Mouse (Mus musculus) myocyte (in vitro differentiated cells): Measurements from ENCODE around the gene Fbxw8. TPM values are rescaled to one million over a fixed set of nuclear protein-coding genes. Genes with fewer than 3 reads are reported as not detected.

Experiments
- H3K27me3 ChIP-seq: one replicate; pipeline ENCODE4 v1.6.1; 2011; ENCODE audit not compliant: control insufficient read depth, insufficient read depth, insufficient read length
- H3K36me3 ChIP-seq: one replicate; pipeline ENCODE4 v1.6.1; 2011; ENCODE audit not compliant: control insufficient read depth, insufficient read depth
- H3K4me2 ChIP-seq: one replicate; pipeline ENCODE4 v1.6.1; 2011; ENCODE audit warnings: low read depth, control low read depth
- H3K4me3 ChIP-seq: one replicate; pipeline ENCODE4 v1.5.1; 2011; ENCODE audit warnings: mild to moderate bottlenecking, control low read depth, moderate library complexity
- H3K79me2 ChIP-seq: one replicate; pipeline ENCODE4 v1.6.1; 2011; ENCODE audit not compliant: control insufficient read depth, insufficient read depth
- H3ac ChIP-seq: one replicate; pipeline ENCODE4 v1.6.1; 2011; ENCODE audit not compliant: control insufficient read depth, insufficient read length
- CEBPB ChIP-seq: IDR thresholded peaks from 2 replicates; pipeline ENCODE4 v1.6.1; 2011; ENCODE audit warnings: mild to moderate bottlenecking, moderate library complexity; ENCODE audit not compliant: poor library complexity, insufficient read depth, severe bottlenecking
- E2F4 ChIP-seq: IDR thresholded peaks from one replicate; pipeline ENCODE4 v1.6.1; 2011; ENCODE audit warnings: mild to moderate bottlenecking, control low read depth, moderate library complexity; ENCODE audit not compliant: insufficient read depth
- MAX ChIP-seq: IDR thresholded peaks from one replicate; pipeline ENCODE4 v1.6.1; 2011; ENCODE audit warnings: low read depth, mild to moderate bottlenecking, control low read depth
- MYOD1 ChIP-seq, 3 experiments: IDR thresholded peaks; one replicate each; pipeline ENCODE4 v1.6.1; 2011; ENCODE audit warnings: control low read depth in 2 of 3, low read depth in 2 of 3, mild to moderate bottlenecking in 2 of 3, moderate library complexity in 1 of 3; ENCODE audit not compliant: insufficient read length in 2 of 3, control insufficient read depth in 1 of 3
- MYOG ChIP-seq, 3 experiments: IDR thresholded peaks; one replicate each; pipeline ENCODE4 v1.6.1; 2011; ENCODE audit warnings: control low read depth in 2 of 3, low read depth in 2 of 3, mild to moderate bottlenecking in 2 of 3; ENCODE audit not compliant: insufficient read length in 2 of 3, control insufficient read depth in 1 of 3, insufficient read depth in 1 of 3
- POLR2A ChIP-seq: IDR thresholded peaks from one replicate; pipeline ENCODE4 v1.6.1; 2011; ENCODE audit warnings: low read depth, mild to moderate bottlenecking, control low read depth, moderate library complexity; ENCODE audit not compliant: insufficient read length
- POLR2AphosphoS2 ChIP-seq: IDR thresholded peaks from one replicate; pipeline ENCODE4 v1.6.1; 2011; ENCODE audit warnings: low read depth, control low read depth; ENCODE audit not compliant: insufficient read length
- REST ChIP-seq: IDR thresholded peaks from one replicate; pipeline ENCODE4 v1.6.1; 2011; ENCODE audit warnings: mild to moderate bottlenecking, control low read depth, moderate library complexity; ENCODE audit not compliant: insufficient read depth, insufficient read length
- SRF ChIP-seq: IDR thresholded peaks from one replicate; pipeline ENCODE4 v1.6.1; 2011; ENCODE audit warnings: low read depth; ENCODE audit not compliant: control insufficient read depth, insufficient read length
- TCF12 ChIP-seq: IDR thresholded peaks from one replicate; pipeline ENCODE4 v1.6.1; 2011; ENCODE audit warnings: mild to moderate bottlenecking, control low read depth; ENCODE audit not compliant: poor library complexity, insufficient read depth, severe bottlenecking
- TCF3 ChIP-seq: IDR thresholded peaks from one replicate; pipeline ENCODE4 v1.6.1; 2011; ENCODE audit warnings: low read depth, control low read depth; ENCODE audit not compliant: insufficient read length
- USF1 ChIP-seq: IDR thresholded peaks from one replicate; pipeline ENCODE4 v1.6.1; 2011; ENCODE audit warnings: low read depth, mild to moderate bottlenecking, control low read depth, moderate library complexity
- polyA plus RNA-seq: library from polyadenylated mRNA; unstranded; fragments of >200 nt; fragmentation: generic; extraction: Trizol; gene quantifications from one replicate; pipeline ENCODE4 v1.2.1, GENCODE M21; 2012; ENCODE audit warnings: missing spikeins

Gene Fbxw8
- polyA plus RNA-seq, 1 experiment, result 65.5 TPM

DNA sequence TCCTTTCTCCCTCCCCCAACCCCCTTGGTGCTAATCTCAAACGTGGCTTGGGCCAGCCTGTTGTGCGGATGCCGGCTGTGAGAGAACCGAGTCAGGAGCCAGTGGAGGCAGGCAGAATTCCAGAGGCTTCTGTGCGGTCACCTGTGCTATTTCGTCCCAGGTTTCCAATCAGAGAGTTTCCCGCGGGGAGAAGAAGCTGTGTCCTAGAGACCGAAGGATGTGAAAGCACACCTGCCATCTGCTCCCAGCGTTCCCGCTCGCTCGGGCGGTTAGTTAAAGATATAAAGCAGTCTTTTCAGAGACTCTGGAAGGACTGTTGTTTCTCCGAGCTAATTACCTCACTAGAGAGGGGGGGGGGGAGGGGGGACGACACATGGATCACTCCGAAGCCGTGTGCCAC lies 37.0 kb upstream of the Fbxw8 start:
- Histone ChIP-seq H3ac (no peak overlapping the region), H3K4me3 (no peak overlapping the region), H3K79me2 (no peaks in the 10 kb centered on the region), H3K4me2 (no peak overlapping the region), H3K36me3 (no peaks in the 10 kb centered on the region), H3K27me3 (peaks cover 78% of the 10 kb centered on the region)
- TF ChIP-seq POLR2AphosphoS2 (no peak), USF1 (no peak), E2F4 (no peak), TCF12 (no peak), SRF (no peak), MAX (no peak), TCF3 (no peak), MYOG (IDR thresholded peaks at IDR 0.05; ENCODE audit: control insufficient read depth in 1 of 3, insufficient read depth in 1 of 3, insufficient read length in 2 of 3, low read depth in 2 of 3) (no peak), MYOD1 (IDR thresholded peaks at IDR 0.05; ENCODE audit: control insufficient read depth in 1 of 3, insufficient read length in 2 of 3, low read depth in 2 of 3) (no peak), REST (no peak), POLR2A (no peak), CEBPB (no peak)

DNA sequence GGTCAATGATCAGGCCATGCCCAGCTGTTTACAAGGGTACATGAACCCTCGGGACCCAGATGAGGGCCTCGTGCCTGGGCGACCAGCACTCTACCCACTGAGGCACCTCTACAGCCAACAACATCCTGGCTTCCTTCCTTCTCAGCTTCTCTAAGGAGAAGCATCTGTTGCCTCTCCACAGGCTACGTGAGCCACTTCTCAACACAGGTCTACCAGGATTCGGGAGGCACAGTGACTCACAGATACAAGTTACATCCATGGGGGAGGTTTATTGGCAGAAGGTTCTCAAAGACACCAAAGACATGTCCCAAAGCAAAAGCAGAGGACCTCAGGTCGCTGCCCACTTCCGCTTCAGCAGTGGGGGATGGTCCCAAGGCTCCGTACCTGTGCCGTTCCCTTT lies 35.2 kb upstream of the Fbxw8 start:
- Histone ChIP-seq H3K79me2 (no peaks in the 10 kb centered on the region), H3K27me3 (peaks cover 86% of the 10 kb centered on the region), H3K36me3 (no peaks in the 10 kb centered on the region), H3K4me3 (no peak overlapping the region), H3ac (no peak overlapping the region), H3K4me2 (no peak overlapping the region)
- no peak for TF ChIP-seq MAX
- TF ChIP-seq MYOG (IDR thresholded peaks at IDR 0.05; ENCODE audit: control insufficient read depth in 1 of 3, insufficient read depth in 1 of 3, insufficient read length in 2 of 3, low read depth in 2 of 3), result no peak
- no peak for TF ChIP-seq TCF3
- TF ChIP-seq MYOD1 (IDR thresholded peaks at IDR 0.05; ENCODE audit: control insufficient read depth in 1 of 3, insufficient read length in 2 of 3, low read depth in 2 of 3), result no peak
- TF ChIP-seq SRF, result no peak
- TF ChIP-seq USF1, result no peak
- TF ChIP-seq E2F4, result no peak
- no peak for TF ChIP-seq POLR2A
- TF ChIP-seq REST, result no peak
- TF ChIP-seq CEBPB, result no peak
- TF ChIP-seq TCF12, result no peak
- TF ChIP-seq POLR2AphosphoS2, result no peak

DNA sequence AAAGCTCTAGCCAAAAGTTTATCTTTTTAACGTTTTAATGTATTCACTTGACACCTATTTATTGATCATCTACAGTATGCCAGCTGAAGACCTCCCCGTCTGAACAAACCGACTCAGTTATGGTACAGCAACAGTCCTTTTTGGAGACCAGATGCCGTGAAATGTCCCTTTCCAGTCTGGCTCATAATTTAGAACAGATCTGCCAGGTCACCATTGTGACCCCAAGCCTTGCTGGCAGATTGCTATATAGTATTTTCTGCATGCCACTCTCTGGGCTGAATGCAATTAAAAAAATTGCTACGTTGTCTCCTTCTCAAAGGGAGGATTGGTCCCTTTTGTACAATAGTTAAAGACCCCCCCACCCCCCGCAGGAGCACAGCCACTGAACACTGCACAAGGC lies 33.1 kb upstream of the Fbxw8 start:
- TF ChIP-seq REST (no peak), TCF12 (no peak), CEBPB (no peak), POLR2AphosphoS2 (no peak)
- H3ac ChIP-seq, result no peak overlapping the region
- H3K79me2 ChIP-seq, result no peaks in the 10 kb centered on the region
- H3K4me3 ChIP-seq, result no peak overlapping the region
- H3K27me3 ChIP-seq, result peaks cover 86% of the 10 kb centered on the region
- no peaks in the 10 kb centered on the region for H3K36me3 ChIP-seq
- no peak overlapping the region for H3K4me2 ChIP-seq

DNA sequence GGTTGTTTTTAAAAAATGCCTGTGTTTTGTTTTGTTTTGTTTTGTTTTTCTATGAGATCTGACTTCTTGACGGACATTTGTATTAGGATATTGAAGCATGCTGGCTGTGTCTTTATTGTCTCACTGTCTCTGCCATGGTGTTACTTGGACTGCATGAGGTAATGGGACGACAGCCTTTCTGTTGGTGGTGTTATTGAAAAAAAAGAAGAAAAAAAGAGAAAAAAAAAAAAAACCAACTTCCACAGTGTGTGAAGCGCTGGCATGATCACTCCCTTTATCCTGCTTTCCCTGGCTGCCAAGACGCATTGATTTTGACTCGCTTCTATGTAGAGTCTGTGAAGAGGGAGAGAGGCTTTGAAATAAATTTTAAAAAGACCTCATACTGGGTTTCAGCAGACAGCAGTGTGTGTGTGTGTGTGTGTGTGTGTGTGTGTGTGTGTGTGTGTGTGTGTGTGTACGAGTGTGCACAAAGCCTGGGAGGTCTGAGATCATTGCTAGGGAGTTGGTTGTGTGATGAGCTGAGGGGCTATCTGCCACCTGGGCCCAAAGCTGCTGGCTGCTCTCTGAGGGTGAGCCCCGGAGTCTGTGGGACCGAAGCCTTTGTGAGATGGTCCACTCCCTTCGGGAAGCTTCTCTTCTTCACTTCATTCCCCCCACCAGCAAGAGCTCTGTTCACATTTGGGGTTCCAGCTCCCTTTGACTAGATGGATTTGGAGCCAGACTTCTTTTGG lies 31.8 kb upstream of the Fbxw8 start:
- no peak overlapping the region for H3K4me2 ChIP-seq
- H3K27me3 ChIP-seq, result peaks cover 74% of the 10 kb centered on the region
- no peaks in the 10 kb centered on the region for H3K36me3 ChIP-seq
- no peak overlapping the region for H3K4me3 ChIP-seq
- TF ChIP-seq CEBPB, result no peak
- no peak for TF ChIP-seq REST
- no peak overlapping the region for H3ac ChIP-seq
- H3K79me2 ChIP-seq, result no peaks in the 10 kb centered on the region

DNA sequence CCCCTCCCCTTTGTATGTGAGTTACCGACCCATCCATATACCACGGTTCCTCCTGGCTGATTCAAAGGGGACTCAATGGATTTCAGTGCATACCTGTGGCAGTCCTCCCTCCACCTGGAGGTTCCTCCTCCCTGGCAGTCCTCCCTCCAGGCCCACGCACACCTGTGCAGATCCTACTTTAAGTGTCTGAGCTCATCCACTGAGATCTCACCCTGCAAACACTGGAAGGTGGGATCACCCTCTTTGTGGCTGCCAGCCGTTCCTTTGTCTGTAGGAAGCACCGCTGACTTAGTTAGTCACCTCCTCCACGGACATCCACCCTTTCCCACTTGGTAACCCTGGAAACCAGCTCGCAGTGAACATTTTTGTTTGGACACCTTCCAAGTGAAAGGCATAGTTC lies 22.4 kb upstream of the Fbxw8 start:
- no peak for TF ChIP-seq POLR2AphosphoS2
- no peak for TF ChIP-seq POLR2A
- no peak for TF ChIP-seq SRF
- no peak for TF ChIP-seq CEBPB
- no peak for TF ChIP-seq E2F4
- no peak for TF ChIP-seq MYOG (IDR thresholded peaks at IDR 0.05; ENCODE audit: control insufficient read depth in 1 of 3, insufficient read depth in 1 of 3, insufficient read length in 2 of 3, low read depth in 2 of 3)
- no peak for TF ChIP-seq TCF12
- TF ChIP-seq USF1, result no peak
- TF ChIP-seq MYOD1 (IDR thresholded peaks at IDR 0.05; ENCODE audit: control insufficient read depth in 1 of 3, insufficient read length in 2 of 3, low read depth in 2 of 3), result no peak
- no peak for TF ChIP-seq TCF3
- TF ChIP-seq MAX, result no peak
- TF ChIP-seq REST, result no peak
- Histone ChIP-seq H3K36me3 (no peaks in the 10 kb centered on the region), H3K4me3 (no peak overlapping the region), H3K79me2 (no peaks in the 10 kb centered on the region), H3K4me2 (no peak overlapping the region), H3K27me3 (peaks cover 44% of the 10 kb centered on the region), H3ac (no peak overlapping the region)
